Mouse (Mus musculus): Measurements from ENCODE around the gene Ppl. TPM values are rescaled to one million over a fixed set of nuclear protein-coding genes. Genes with fewer than 3 reads are reported as not detected.

The Ppl gene
- polyA plus RNA-seq, 1 experiment = 0.08 TPM

- TF ChIP-seq MYOG (IDR thresholded peaks at IDR 0.05; ENCODE audit: control insufficient read depth, extremely low read depth, insufficient read length) (no peak), CTCF (IDR thresholded peaks at IDR 0.05; ENCODE audit: control insufficient read depth, insufficient read depth, insufficient read length) (no peak), USF1 (IDR thresholded peaks at IDR 0.05; ENCODE audit: low read depth) (no peak), FOSL1 (IDR thresholded peaks at IDR 0.05; ENCODE audit: insufficient read depth, low read length, poor library complexity, severe bottlenecking) (no peak), CEBPB (IDR thresholded peaks at IDR 0.05; ENCODE audit: low read depth) (no peak), MYOD1 (IDR thresholded peaks at IDR 0.05; ENCODE audit: control insufficient read depth, insufficient read length, low read depth) (no peak), MAX (IDR thresholded peaks at IDR 0.05) (no peak)
- no peaks in the 10 kb centered on the region for H3K79me3 ChIP-seq (ENCODE audit: low read depth)
- H3K4me3 ChIP-seq (ENCODE audit: insufficient read depth, poor library complexity, severe bottlenecking) = no peak overlapping the region
- no peak overlapping the region for H3ac ChIP-seq (ENCODE audit: control insufficient read depth, insufficient read length, low read depth)
- H3K27me3 ChIP-seq (ENCODE audit: control insufficient read depth, insufficient read depth, insufficient read length) = peaks cover 15% of the 10 kb centered on the region
- no peaks in the 10 kb centered on the region for H3K36me3 ChIP-seq (ENCODE audit: control insufficient read depth, insufficient read depth)
- H3K79me2 ChIP-seq (ENCODE audit: control insufficient read depth, insufficient read depth) = no peaks in the 10 kb centered on the region
Observed at GRCm38 (mm10) chr16:5109877-5110276, 22.3 kb downstream of the Ppl start.

GRCm38 (mm10) chr16:5101000-5101399 is 31.2 kb downstream of the Ppl start:
- Histone ChIP-seq H3K4me3 (ENCODE audit: insufficient read depth, poor library complexity, severe bottlenecking) (no peak overlapping the region), H3K79me3 (ENCODE audit: low read depth) (no peaks in the 10 kb centered on the region), H3K79me2 (ENCODE audit: control insufficient read depth, insufficient read depth) (no peaks in the 10 kb centered on the region), H3K36me3 (ENCODE audit: control insufficient read depth, insufficient read depth) (no peaks in the 10 kb centered on the region), H3ac (ENCODE audit: control insufficient read depth, insufficient read length, low read depth) (no peak overlapping the region), H3K27me3 (ENCODE audit: control insufficient read depth, insufficient read depth, insufficient read length) (peaks cover 76% of the 10 kb centered on the region)
- TF ChIP-seq CEBPB (IDR thresholded peaks at IDR 0.05; ENCODE audit: low read depth) (no peak), MYOD1 (IDR thresholded peaks at IDR 0.05; ENCODE audit: control insufficient read depth, insufficient read length, low read depth) (no peak), USF1 (IDR thresholded peaks at IDR 0.05; ENCODE audit: low read depth) (no peak), FOSL1 (IDR thresholded peaks at IDR 0.05; ENCODE audit: insufficient read depth, low read length, poor library complexity, severe bottlenecking) (no peak), CTCF (IDR thresholded peaks at IDR 0.05; ENCODE audit: control insufficient read depth, insufficient read depth, insufficient read length) (no peak), MYOG (IDR thresholded peaks at IDR 0.05; ENCODE audit: control insufficient read depth, extremely low read depth, insufficient read length) (no peak), MAX (IDR thresholded peaks at IDR 0.05) (no peak)

GRCm38 (mm10) chr16:5096504-5096903 is 35.7 kb downstream of the Ppl start:
- Histone ChIP-seq H3K27me3 (ENCODE audit: control insufficient read depth, insufficient read depth, insufficient read length) (peaks cover 35% of the 10 kb centered on the region), H3K79me2 (ENCODE audit: control insufficient read depth, insufficient read depth) (no peaks in the 10 kb centered on the region), H3K4me3 (ENCODE audit: insufficient read depth, poor library complexity, severe bottlenecking) (no peak overlapping the region), H3K36me3 (ENCODE audit: control insufficient read depth, insufficient read depth) (no peaks in the 10 kb centered on the region), H3K79me3 (ENCODE audit: low read depth) (no peaks in the 10 kb centered on the region), H3ac (ENCODE audit: control insufficient read depth, insufficient read length, low read depth) (no peak overlapping the region)
- TF ChIP-seq CEBPB (IDR thresholded peaks at IDR 0.05; ENCODE audit: low read depth) (no peak), CTCF (IDR thresholded peaks at IDR 0.05; ENCODE audit: control insufficient read depth, insufficient read depth, insufficient read length) (no peak), MAX (IDR thresholded peaks at IDR 0.05) (no peak), FOSL1 (IDR thresholded peaks at IDR 0.05; ENCODE audit: insufficient read depth, low read length, poor library complexity, severe bottlenecking) (no peak), USF1 (IDR thresholded peaks at IDR 0.05; ENCODE audit: low read depth) (no peak), MYOG (IDR thresholded peaks at IDR 0.05; ENCODE audit: control insufficient read depth, extremely low read depth, insufficient read length) (no peak), MYOD1 (IDR thresholded peaks at IDR 0.05; ENCODE audit: control insufficient read depth, insufficient read length, low read depth) (no peak)

- Histone ChIP-seq H3K4me3 (ENCODE audit: insufficient read depth, poor library complexity, severe bottlenecking) (no peak overlapping the region), H3K79me3 (ENCODE audit: low read depth) (no peaks in the 10 kb centered on the region), H3K27me3 (ENCODE audit: control insufficient read depth, insufficient read depth, insufficient read length) (peaks cover 7% of the 10 kb centered on the region), H3K79me2 (ENCODE audit: control insufficient read depth, insufficient read depth) (no peaks in the 10 kb centered on the region), H3ac (ENCODE audit: control insufficient read depth, insufficient read length, low read depth) (no peak overlapping the region), H3K36me3 (ENCODE audit: control insufficient read depth, insufficient read depth) (peaks cover 3% of the 10 kb centered on the region)
- TF ChIP-seq CTCF (IDR thresholded peaks at IDR 0.05; ENCODE audit: control insufficient read depth, insufficient read depth, insufficient read length) (no peak), CEBPB (IDR thresholded peaks at IDR 0.05; ENCODE audit: low read depth) (no peak), MYOD1 (IDR thresholded peaks at IDR 0.05; ENCODE audit: control insufficient read depth, insufficient read length, low read depth) (no peak), MYOG (IDR thresholded peaks at IDR 0.05; ENCODE audit: control insufficient read depth, extremely low read depth, insufficient read length) (no peak), USF1 (IDR thresholded peaks at IDR 0.05; ENCODE audit: low read depth) (no peak), MAX (IDR thresholded peaks at IDR 0.05) (no peak), FOSL1 (IDR thresholded peaks at IDR 0.05; ENCODE audit: insufficient read depth, low read length, poor library complexity, severe bottlenecking) (no peak)
Observed at GRCm38 (mm10) chr16:5093285-5093684, 38.9 kb downstream of the Ppl start.

- Histone ChIP-seq H3K79me2 (ENCODE audit: control insufficient read depth, insufficient read depth) (no peaks in the 10 kb centered on the region), H3K79me3 (ENCODE audit: low read depth) (no peaks in the 10 kb centered on the region), H3ac (ENCODE audit: control insufficient read depth, insufficient read length, low read depth) (no peak overlapping the region), H3K27me3 (ENCODE audit: control insufficient read depth, insufficient read depth, insufficient read length) (no peaks in the 10 kb centered on the region), H3K4me3 (ENCODE audit: insufficient read depth, poor library complexity, severe bottlenecking) (no peak overlapping the region), H3K36me3 (ENCODE audit: control insufficient read depth, insufficient read depth) (peaks cover 31% of the 10 kb centered on the region)
- TF ChIP-seq USF1 (IDR thresholded peaks at IDR 0.05; ENCODE audit: low read depth) (no peak), MAX (IDR thresholded peaks at IDR 0.05) (no peak), FOSL1 (IDR thresholded peaks at IDR 0.05; ENCODE audit: insufficient read depth, low read length, poor library complexity, severe bottlenecking) (no peak), MYOD1 (IDR thresholded peaks at IDR 0.05; ENCODE audit: control insufficient read depth, insufficient read length, low read depth) (no peak), CTCF (IDR thresholded peaks at IDR 0.05; ENCODE audit: control insufficient read depth, insufficient read depth, insufficient read length) (no peak), CEBPB (IDR thresholded peaks at IDR 0.05; ENCODE audit: low read depth) (no peak), MYOG (IDR thresholded peaks at IDR 0.05; ENCODE audit: control insufficient read depth, extremely low read depth, insufficient read length) (no peak)
Observed at GRCm38 (mm10) chr16:5089021-5089420, 43.2 kb downstream of the Ppl start.

GRCm38 (mm10) chr16:5086179-5086578 is 46.0 kb downstream of the Ppl start:
- TF ChIP-seq USF1 (IDR thresholded peaks at IDR 0.05; ENCODE audit: low read depth) (no peak), MYOD1 (IDR thresholded peaks at IDR 0.05; ENCODE audit: control insufficient read depth, insufficient read length, low read depth) (no peak), FOSL1 (IDR thresholded peaks at IDR 0.05; ENCODE audit: insufficient read depth, low read length, poor library complexity, severe bottlenecking) (no peak), CTCF (IDR thresholded peaks at IDR 0.05; ENCODE audit: control insufficient read depth, insufficient read depth, insufficient read length) (no peak), MYOG (IDR thresholded peaks at IDR 0.05; ENCODE audit: control insufficient read depth, extremely low read depth, insufficient read length) (no peak), CEBPB (IDR thresholded peaks at IDR 0.05; ENCODE audit: low read depth) (no peak), MAX (IDR thresholded peaks at IDR 0.05) (no peak)
- H3K27me3 ChIP-seq (ENCODE audit: control insufficient read depth, insufficient read depth, insufficient read length) = no peaks in the 10 kb centered on the region
- peaks cover 52% of the 10 kb centered on the region for H3K36me3 ChIP-seq (ENCODE audit: control insufficient read depth, insufficient read depth)
- H3K79me3 ChIP-seq (ENCODE audit: low read depth) = no peaks in the 10 kb centered on the region
- no peaks in the 10 kb centered on the region for H3K79me2 ChIP-seq (ENCODE audit: control insufficient read depth, insufficient read depth)
- no peak overlapping the region for H3K4me3 ChIP-seq (ENCODE audit: insufficient read depth, poor library complexity, severe bottlenecking)
- no peak overlapping the region for H3ac ChIP-seq (ENCODE audit: control insufficient read depth, insufficient read length, low read depth)

Measured in C2C12 (cell line).